Mouse (Mus musculus) forebrain, embryonic 10.5 days (tissue): ENCODE measurements around the gene Col26a1. TPM values are rescaled to one million over a fixed set of nuclear protein-coding genes. Genes with fewer than 3 reads are reported as not detected.

ENCODE experiments used
- DNase-seq: peaks from one replicate; pipeline ENCODE4 v3.0.0-alpha.2; 2017; ENCODE audit warnings: low spot score; ENCODE audit errors: extremely low spot score
- H3K27ac ChIP-seq: fragments of 300-500 bp; sonication (generic); 2 replicates; pipeline ENCODE4 v1.5.1; 2016; ENCODE audit warnings: mild to moderate bottlenecking
- H3K27me3 ChIP-seq: fragments of 300-500 bp; sonication (generic); 2 replicates; pipeline ENCODE4 v1.6.1; 2016; ENCODE audit warnings: mild to moderate bottlenecking; ENCODE audit not compliant: poor library complexity, severe bottlenecking
- H3K36me3 ChIP-seq: fragments of 300-500 bp; sonication (generic); replicated peaks from 2 replicates; pipeline ENCODE4 v1.6.1; 2016; ENCODE audit warnings: mild to moderate bottlenecking, moderate library complexity
- H3K4me1 ChIP-seq: fragments of 300-500 bp; sonication (generic); 2 replicates; pipeline ENCODE4 v1.6.1; 2016
- H3K4me3 ChIP-seq: fragments of 300-500 bp; sonication (generic); 2 replicates; pipeline ENCODE4 v1.5.1; 2016; ENCODE audit warnings: mild to moderate bottlenecking, moderate library complexity
- H3K9me3 ChIP-seq: fragments of 300-500 bp; sonication (generic); 2 replicates; pipeline ENCODE4 v1.6.1; 2016; ENCODE audit warnings: mild to moderate bottlenecking, moderate library complexity
- WGBS: fragments of 180-500 bp; shearing (Covaris S2); methylation state at CpG from one replicate; pipeline ENCODE4 v1.1.7; 2016; 5-methylcytosine and 5-hydroxymethylcytosine counted together
- polyA plus RNA-seq: library from polyadenylated mRNA; unstranded; fragments of >200 nt; fragmentation: Nextera tagmentation; extraction: Ambion mirVana; gene quantifications from 2 replicates; pipeline ENCODE4 v1.2.1, GENCODE M21; 2016

Gene Col26a1
- polyA plus RNA-seq, 1 experiment from 2014 or later = 48.6 TPM

GRCm38 (mm10) chr5:136791204-136791603 is 91.8 kb downstream of the Col26a1 start:
- H3K36me3 ChIP-seq = no peaks in the 10 kb centered on the region; the same call in 1 of the 2 replicates
- no peak overlapping the region for H3K4me3 ChIP-seq
- DNase-seq = no peak
- peaks cover 5% of the 10 kb centered on the region for H3K4me1 ChIP-seq
- no peaks in the 10 kb centered on the region for H3K27me3 ChIP-seq
- H3K9me3 ChIP-seq = no peaks in the 10 kb centered on the region
- 71% methylated on average over 3 of the region's 3 CpGs for WGBS
- H3K27ac ChIP-seq = peak overlapping the region; percentile 32

DNA sequence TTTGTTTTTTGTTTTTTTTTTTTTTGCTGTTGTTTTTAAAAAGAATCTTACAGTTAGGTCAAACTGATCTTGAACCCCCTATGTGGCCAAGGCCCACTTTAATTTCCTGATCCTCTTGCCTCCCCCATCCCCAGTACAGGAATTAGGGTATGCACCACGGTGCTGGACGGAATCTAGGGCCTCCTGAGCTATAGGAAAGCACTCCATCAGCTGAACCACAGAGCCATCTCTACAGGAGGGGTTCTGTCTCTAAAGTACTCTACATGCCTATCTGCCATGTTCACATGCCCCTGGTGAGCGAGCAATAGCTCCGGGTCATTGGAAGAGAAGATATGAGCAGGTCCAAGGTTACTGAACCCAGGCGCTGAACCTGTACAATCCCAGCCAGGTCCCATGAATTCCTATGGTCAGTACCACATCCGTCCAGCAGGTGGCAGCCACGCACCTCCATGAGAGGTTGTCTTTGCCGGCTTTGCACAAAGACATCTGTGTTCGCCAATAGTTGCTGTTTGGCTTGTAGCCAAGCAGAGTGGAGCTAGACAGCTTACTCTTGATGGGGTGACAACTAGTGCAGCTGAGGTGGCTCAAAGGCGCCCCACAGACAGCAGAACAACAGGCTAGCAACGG is 92.3 kb downstream of the Col26a1 start:
- Histone ChIP-seq H3K27me3 (no peaks in the 10 kb centered on the region), H3K4me1 (peaks cover 5% of the 10 kb centered on the region), H3K27ac (peak overlapping the region; percentile 32), H3K9me3 (no peaks in the 10 kb centered on the region), H3K36me3 (no peaks in the 10 kb centered on the region; the same call in 1 of the 2 replicates), H3K4me3 (no peak overlapping the region)
- WGBS = 17% methylated on average over 11 of the region's 11 CpGs
- DNase-seq = peak; percentile 91

DNA sequence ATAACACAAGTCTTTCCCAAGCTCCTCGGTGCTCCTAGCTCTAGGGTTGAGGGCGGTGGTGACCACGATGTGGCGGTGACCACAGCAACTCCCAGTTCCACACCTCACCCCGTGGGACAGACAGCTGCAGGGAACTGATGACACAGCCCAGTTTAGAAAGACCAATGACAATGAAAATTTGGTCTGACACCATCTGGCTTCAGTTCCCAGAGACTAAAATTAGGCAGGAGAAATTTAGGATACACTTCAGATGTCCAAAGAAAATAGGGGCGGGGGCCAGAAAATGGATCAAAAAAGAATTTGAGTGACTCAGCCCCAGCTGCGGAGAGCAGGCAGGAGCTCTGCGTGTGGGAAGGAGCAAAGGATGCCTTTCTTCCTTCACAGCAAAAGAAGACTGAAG is 98.5 kb downstream of the Col26a1 start:
- Histone ChIP-seq H3K4me3 (no peak overlapping the region), H3K27ac (no peak overlapping the region), H3K36me3 (no peaks in the 10 kb centered on the region), H3K9me3 (no peaks in the 10 kb centered on the region), H3K27me3 (no peaks in the 10 kb centered on the region), H3K4me1 (no peaks in the 10 kb centered on the region)
- DNase-seq = no peak
- WGBS = 85% methylated on average over 8 of the region's 8 CpGs

DNA sequence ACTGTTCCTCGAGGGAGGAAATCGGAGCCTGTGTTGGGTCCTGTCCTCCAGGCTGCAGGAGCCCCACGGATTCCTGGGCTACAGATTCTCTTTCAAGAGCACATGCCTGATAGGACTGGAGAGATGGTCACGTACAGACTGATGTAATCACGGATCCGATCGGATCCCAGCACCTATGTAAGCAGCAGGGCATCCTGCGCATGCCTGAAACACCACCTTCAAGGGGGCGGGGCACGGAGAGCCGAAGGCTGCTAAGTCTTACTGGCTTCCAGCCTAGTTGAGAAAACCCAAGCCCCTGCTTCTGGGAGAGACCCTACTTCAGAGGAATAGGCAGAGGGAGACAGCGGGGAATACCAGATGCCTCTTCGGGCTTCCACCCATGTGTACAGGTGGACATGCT is 100.4 kb downstream of the Col26a1 start:
- Histone ChIP-seq H3K36me3 (no peaks in the 10 kb centered on the region), H3K4me3 (no peak overlapping the region), H3K27ac (no peak overlapping the region), H3K9me3 (no peaks in the 10 kb centered on the region), H3K4me1 (no peaks in the 10 kb centered on the region), H3K27me3 (no peaks in the 10 kb centered on the region)
- no peak for DNase-seq
- WGBS = 66% methylated on average over 13 of the region's 13 CpGs

DNA sequence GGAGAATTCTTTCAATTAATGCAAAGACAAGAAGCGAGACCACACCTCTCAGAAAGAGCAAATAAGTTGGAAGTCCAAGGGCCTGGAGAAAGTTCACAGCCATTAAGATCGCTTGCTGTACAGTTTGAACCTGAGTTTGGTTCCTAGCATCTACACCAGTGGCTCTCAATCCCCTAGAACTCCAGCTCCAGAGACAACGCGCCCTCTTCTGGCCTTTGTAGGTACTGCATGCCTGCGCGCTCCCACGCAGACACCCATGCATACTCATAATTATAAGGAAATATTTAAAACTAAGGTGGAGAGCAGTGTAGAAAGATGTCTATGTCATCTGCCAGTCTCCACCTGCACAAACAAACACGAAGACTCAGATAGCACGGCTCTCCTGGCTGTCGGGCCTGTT is 102.5 kb downstream of the Col26a1 start:
- Histone ChIP-seq H3K27me3 (no peaks in the 10 kb centered on the region), H3K4me3 (no peak overlapping the region), H3K4me1 (no peaks in the 10 kb centered on the region), H3K36me3 (no peaks in the 10 kb centered on the region), H3K9me3 (peaks cover 4% of the 10 kb centered on the region; the same call in 1 of the 2 replicates), H3K27ac (no peak overlapping the region)
- peak; percentile 55 for DNase-seq
- 43% methylated on average over 10 of the region's 10 CpGs for WGBS

DNA sequence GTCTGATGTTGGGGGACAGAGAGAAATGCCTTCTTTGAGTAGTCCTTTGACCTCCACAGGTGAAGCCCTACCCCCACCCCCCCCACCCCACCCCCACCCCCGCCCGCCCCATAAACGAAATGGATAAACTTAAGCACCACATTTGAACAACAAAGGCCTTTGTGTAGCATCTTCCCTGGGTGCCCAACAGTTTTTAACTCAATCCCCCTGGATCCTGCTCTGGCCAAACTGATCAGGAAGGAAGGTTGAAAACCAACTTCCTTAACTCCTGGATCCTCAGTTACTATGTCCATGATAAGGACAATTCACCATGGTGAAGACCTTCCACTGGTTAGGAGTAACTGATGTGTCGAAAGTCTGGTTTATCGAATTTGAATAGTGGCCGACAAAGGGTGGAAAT is 103.1 kb downstream of the Col26a1 start:
- Histone ChIP-seq H3K9me3 (peaks cover 9% of the 10 kb centered on the region), H3K4me3 (no peak overlapping the region), H3K36me3 (no peaks in the 10 kb centered on the region), H3K4me1 (no peaks in the 10 kb centered on the region), H3K27me3 (no peaks in the 10 kb centered on the region), H3K27ac (no peak overlapping the region)
- 86% methylated on average over 6 of the region's 6 CpGs for WGBS
- DNase-seq = no peak

DNA sequence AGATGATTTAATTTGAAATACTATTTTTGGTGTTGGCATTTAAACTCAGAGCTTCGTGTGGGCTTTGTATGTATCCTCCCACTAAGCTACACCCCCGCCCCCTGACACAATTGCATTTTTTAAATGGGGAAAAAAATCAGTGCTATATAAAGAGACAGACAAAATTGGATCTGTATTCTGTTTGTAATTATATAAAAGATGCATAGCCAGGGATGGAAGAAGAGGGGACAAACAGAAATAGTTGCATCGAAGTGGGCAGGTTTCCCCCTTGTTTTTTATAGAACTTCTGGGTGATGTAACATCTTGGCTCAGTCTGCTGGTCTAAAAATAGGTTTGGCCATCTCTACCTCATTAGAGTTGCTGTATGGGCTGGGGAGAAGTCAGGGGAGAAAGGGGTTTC is 107.5 kb downstream of the Col26a1 start:
- 86% methylated on average over 3 of the region's 3 CpGs for WGBS

GRCm38 (mm10) chr5:136773044-136774039 is 109.7 kb downstream of the Col26a1 start:
- WGBS = 57% methylated on average over 22 of the region's 22 CpGs
- peaks cover 14% of the 10 kb centered on the region for H3K4me1 ChIP-seq
- no peaks in the 10 kb centered on the region for H3K27me3 ChIP-seq
- peaks cover 20% of the 10 kb centered on the region for H3K9me3 ChIP-seq
- no peaks in the 10 kb centered on the region for H3K36me3 ChIP-seq
- H3K27ac ChIP-seq = no peak overlapping the region
- DNase-seq = no peak
- H3K4me3 ChIP-seq = no peak overlapping the region

More for the DNA sequence above, 107.5 kb downstream of the Col26a1 start:
- H3K9me3 ChIP-seq = peaks cover 20% of the 10 kb centered on the region
- no peak overlapping the region for H3K4me3 ChIP-seq
- no peak for DNase-seq
- no peaks in the 10 kb centered on the region for H3K27me3 ChIP-seq
- no peak overlapping the region for H3K27ac ChIP-seq
- 0 out of 2 replicates have a peak, but pooled peaks cover 3% of the 10 kb centered on the region for H3K4me1 ChIP-seq
- H3K36me3 ChIP-seq = no peaks in the 10 kb centered on the region

DNA sequence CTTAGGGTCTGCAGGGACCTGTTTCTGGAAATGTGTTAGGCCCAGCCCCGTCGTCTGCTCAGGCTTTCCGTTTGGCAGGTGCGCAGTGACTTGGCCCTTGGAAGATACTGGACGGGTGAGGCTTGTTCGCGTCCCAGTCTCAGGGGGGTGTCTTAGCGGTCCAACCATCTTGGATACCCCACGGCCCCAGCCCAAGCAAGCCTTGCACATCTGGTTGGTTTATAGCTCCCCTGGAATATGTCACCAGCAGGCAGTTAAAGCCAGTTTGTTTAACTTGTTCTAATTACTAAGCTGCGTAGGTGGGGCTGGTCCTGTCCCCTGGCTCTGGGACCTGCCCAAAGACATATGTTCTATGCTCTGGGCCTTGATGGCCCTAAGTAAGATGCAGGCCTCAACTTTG is 111.9 kb downstream of the Col26a1 start:
- Histone ChIP-seq H3K27ac (no peak overlapping the region), H3K9me3 (peaks cover 20% of the 10 kb centered on the region), H3K4me1 (peaks cover 14% of the 10 kb centered on the region), H3K27me3 (no peaks in the 10 kb centered on the region), H3K4me3 (no peak overlapping the region), H3K36me3 (no peaks in the 10 kb centered on the region)
- WGBS = 89% methylated on average over 10 of the region's 10 CpGs
- DNase-seq = no peak

GRCm38 (mm10) chr5:136767304-136767703 is 115.7 kb downstream of the Col26a1 start:
- Histone ChIP-seq H3K4me3 (no peak overlapping the region), H3K36me3 (no peaks in the 10 kb centered on the region), H3K4me1 (peaks cover 14% of the 10 kb centered on the region), H3K27me3 (no peaks in the 10 kb centered on the region), H3K27ac (no peak overlapping the region), H3K9me3 (no peaks in the 10 kb centered on the region)
- no peak for DNase-seq
- 84% methylated on average over 9 of the region's 9 CpGs for WGBS

- DNase-seq = no peak
- no peaks in the 10 kb centered on the region for H3K36me3 ChIP-seq
- 35% methylated on average over 8 of the region's 8 CpGs for WGBS
Measured at GRCm38 (mm10) chr5:136764157-136764669, 118.8 kb downstream of the Col26a1 start.

DNA sequence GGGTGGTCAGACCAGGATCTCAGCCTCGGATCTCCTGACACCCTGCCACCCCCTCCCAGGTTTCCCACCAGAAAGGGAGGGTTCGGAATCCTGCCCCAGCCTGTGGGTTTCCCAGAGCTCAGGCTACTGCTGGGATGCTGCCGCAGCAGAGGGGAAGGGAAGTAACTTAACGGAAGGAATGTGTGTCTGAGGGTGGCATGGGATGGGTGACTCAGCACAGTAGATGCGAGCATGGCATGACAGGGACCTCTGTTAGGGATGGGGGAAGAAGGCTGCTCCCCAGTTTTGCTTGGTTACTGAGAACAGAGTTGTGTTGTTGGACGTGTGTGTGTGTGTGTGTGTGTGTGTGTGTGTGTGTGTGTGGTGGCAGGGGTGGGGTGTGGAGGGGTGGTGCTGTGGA is 122.7 kb downstream of the Col26a1 start:
- no peaks in the 10 kb centered on the region for H3K27me3 ChIP-seq
- H3K4me1 ChIP-seq = no peaks in the 10 kb centered on the region
- 77% methylated on average over 6 of the region's 6 CpGs for WGBS
- no peak overlapping the region for H3K27ac ChIP-seq
- H3K4me3 ChIP-seq = no peak overlapping the region
- H3K9me3 ChIP-seq = no peaks in the 10 kb centered on the region
- no peak for DNase-seq
- no peaks in the 10 kb centered on the region for H3K36me3 ChIP-seq

More at GRCm38 (mm10) chr5:136764157-136764669, 118.8 kb downstream of the Col26a1 start:
- H3K4me1 ChIP-seq = peaks cover under 1% of the 10 kb centered on the region; the same call in 1 of the 2 replicates
- H3K4me3 ChIP-seq = no peak overlapping the region
- H3K9me3 ChIP-seq = no peaks in the 10 kb centered on the region
- no peak overlapping the region for H3K27ac ChIP-seq
- H3K27me3 ChIP-seq = no peaks in the 10 kb centered on the region

DNA sequence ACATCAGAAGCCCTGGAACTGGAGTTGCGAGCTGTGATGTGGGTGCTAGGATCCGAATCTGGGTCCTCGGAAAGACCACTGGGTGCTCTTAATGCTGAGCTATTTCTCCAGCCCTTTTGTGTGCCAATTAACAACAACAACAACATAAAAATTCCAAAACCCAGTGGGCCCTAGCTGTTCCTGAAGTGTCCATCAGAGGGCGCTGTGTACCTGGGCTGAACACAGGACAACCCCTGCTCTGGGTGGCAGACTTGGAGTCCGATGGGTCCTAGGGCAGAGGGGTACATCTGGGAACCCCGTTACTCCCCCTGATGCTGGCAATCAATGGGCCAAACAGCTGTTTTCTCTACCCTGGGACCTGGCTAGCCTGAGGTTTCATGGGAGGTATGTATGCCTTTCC is 123.2 kb downstream of the Col26a1 start:
- Histone ChIP-seq H3K9me3 (no peaks in the 10 kb centered on the region), H3K4me1 (no peaks in the 10 kb centered on the region), H3K27me3 (no peaks in the 10 kb centered on the region), H3K36me3 (0 out of 2 replicates have a peak, but pooled peaks cover 1% of the 10 kb centered on the region), H3K4me3 (no peak overlapping the region), H3K27ac (no peak overlapping the region)
- no peak for DNase-seq
- 48% methylated on average over 6 of the region's 6 CpGs for WGBS
